Mouse (Mus musculus) right cerebral cortex, postnatal 10 days (tissue): ENCODE measurements around the gene Lce1d.

Experiments used
- DNase-seq, 2 experiments: peaks; one replicate each; pipeline ENCODE4 v3.0.0; 2021; ENCODE audit warnings: low spot score in 2 of 2

The Lce1d gene

GRCm38 (mm10) chr3:92687110-92687509 is at the start of gene Lce1d:
Lce1d (minus strand) TSS chr3:92687210.
- DNase-seq = no peak

GRCm38 (mm10) chr3:92722631-92723030 is 35.6 kb upstream of the Lce1d start:
- DNase-seq = no peak

- no peak for DNase-seq
Observed at GRCm38 (mm10) chr3:92720250-92720649, 33.2 kb upstream of the Lce1d start, which contains the start of gene Lce1f. Lce1f (minus strand) TSS chr3:92720350.

GRCm38 (mm10) chr3:92715122-92715521 is 28.1 kb upstream of the Lce1d start:
- no peak for DNase-seq

GRCm38 (mm10) chr3:92708974-92709373 is 22.0 kb upstream of the Lce1d start, which contains the start of gene Lce1e:
Lce1e (minus strand) TSS chr3:92709074.
- DNase-seq = no peak

- no peak for DNase-seq
Observed at GRCm38 (mm10) chr3:92694613-92695012, 7.6 kb upstream of the Lce1d start.

GRCm38 (mm10) chr3:92691688-92692087 is 4.7 kb upstream of the Lce1d start:
- no peak for DNase-seq

GRCm38 (mm10) chr3:92689154-92689553 is 2.1 kb upstream of the Lce1d start:
- DNase-seq = peak; percentile 19 to 22

GRCm38 (mm10) chr3:92678947-92679346 is 8.1 kb downstream of the Lce1d start, which contains the start of gene Lce1c:
Lce1c (plus strand) TSS chr3:92679247.
- DNase-seq = no peak

- DNase-seq = no peak
Observed at GRCm38 (mm10) chr3:92670215-92670614, 16.8 kb downstream of the Lce1d start, which contains the start of gene Lce1a2. Lce1a2 (minus strand) TSS chr3:92670315.

GRCm38 (mm10) chr3:92656826-92657225 is 30.2 kb downstream of the Lce1d start, which contains the start of gene Lce1b:
Lce1b (minus strand) TSS chr3:92656926.
- no peak for DNase-seq

GRCm38 (mm10) chr3:92648207-92648606 is 38.8 kb downstream of the Lce1d start, which contains the start of gene Lce1a1:
Lce1a1 (minus strand) TSS chr3:92648307.
- DNase-seq = no peak

GRCm38 (mm10) chr3:92639854-92640253 is 47.2 kb downstream of the Lce1d start:
- no peak for DNase-seq

- DNase-seq = no peak
Observed at GRCm38 (mm10) chr3:92638653-92638991, 48.4 kb downstream of the Lce1d start.

- DNase-seq = no peak
Observed at GRCm38 (mm10) chr3:92637745-92638652, 49.0 kb downstream of the Lce1d start.
